ENCODE assay signal across 21 mouse cellular contexts in the genomic region with DNA sequence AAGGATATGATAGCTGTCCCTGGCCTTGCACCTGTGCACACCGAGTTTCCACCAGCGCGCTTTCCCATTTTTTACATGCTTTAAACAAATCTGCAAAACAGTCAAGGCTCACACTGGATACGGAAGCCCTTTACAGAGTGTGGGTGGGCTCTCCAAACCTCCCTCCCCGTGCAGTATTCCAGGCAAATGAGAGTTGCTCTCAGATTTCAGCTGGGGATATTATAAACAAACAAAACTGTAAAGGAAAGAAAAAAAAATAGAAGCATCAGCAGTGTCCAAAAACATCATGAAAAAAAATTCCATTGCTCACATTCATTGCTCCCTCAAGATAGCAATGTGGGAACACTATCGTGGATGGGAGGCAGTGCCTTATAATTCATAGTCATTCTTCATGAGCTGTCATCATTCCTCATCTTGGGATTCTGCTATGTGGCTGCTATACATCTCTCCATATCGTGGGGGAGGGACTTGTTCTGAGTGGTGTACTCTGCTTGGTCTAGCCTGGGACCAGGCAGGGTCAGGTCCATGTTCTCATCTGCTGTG.
DNase-seq lines count a peak whose midpoint lies in the region; ATAC-seq and TF ChIP-seq lines count a peak whose summit lies in the region.
"Had no signal": no experiment of that assay in that cellular context is flagged by ENCODE, and none has a peak within 500 bp of the region (broad histone marks: within the 10 kb centered on the region; RNA-seq: fewer than 3 reads in every experiment).

No protein-coding gene starts in this region.

- ATAC-seq in lung, embryonic 14.5 days (ENCODE audit: insufficient read depth): peak; percentile 93
- ATAC-seq: CD4-positive, CD25-positive, alpha-beta regulatory T cell, adult 4 months; forebrain, embryonic 15.5 days; hindbrain, embryonic 16.5 days had no signal

- no peak for TF ChIP-seq CTCF in lung, embryonic 14.5 days (IDR thresholded peaks at IDR 0.05; ENCODE audit: low read depth)

- WGBS in lung, embryonic 14.5 days: 34% methylated on average over 7 of the region's 7 CpGs

- H3K4me2 ChIP-seq in lung, embryonic 14.5 days: 0 out of 2 replicates have a peak overlapping the region, but pooled peaks have one; percentile 18
- H3K4me2 ChIP-seq: embryonic facial prominence, embryonic 12.5 days; forebrain, embryonic 15.5 days; heart, embryonic 13.5 days; hindbrain, embryonic 12.5 days had no signal

- H3K27ac ChIP-seq in lung, embryonic 14.5 days (ENCODE audit: low read depth): peak overlapping the region; percentile 58
- H3K27ac ChIP-seq: embryonic facial prominence, embryonic 12.5 days; forebrain, embryonic 15.5 days; heart, embryonic 13.5 days; hindbrain, embryonic 12.5 days had no signal

- no peaks in the 10 kb centered on the region for H3K9me3 ChIP-seq in lung, embryonic 14.5 days (ENCODE audit: low read depth, low read length)
- H3K9me3 ChIP-seq: embryonic facial prominence, embryonic 12.5 days; forebrain, embryonic 15.5 days; heart, embryonic 13.5 days; hindbrain, embryonic 12.5 days had no signal

- H3K27me3 ChIP-seq in lung, embryonic 14.5 days (ENCODE audit: insufficient read depth, low read length): no peaks in the 10 kb centered on the region
- H3K27me3 ChIP-seq: embryonic facial prominence, embryonic 12.5 days; forebrain, embryonic 15.5 days; heart, embryonic 13.5 days; hindbrain, embryonic 12.5 days had no signal

- H3K36me3 ChIP-seq in lung, embryonic 14.5 days (ENCODE audit: insufficient read depth): no peaks in the 10 kb centered on the region
- H3K36me3 ChIP-seq: embryonic facial prominence, embryonic 12.5 days; forebrain, embryonic 15.5 days; G1E; heart, embryonic 13.5 days; hindbrain, embryonic 12.5 days had no signal

- no peaks in the 10 kb centered on the region for H3K4me1 ChIP-seq in lung, embryonic 14.5 days (ENCODE audit: insufficient read depth)
- H3K4me1 ChIP-seq: embryonic facial prominence, embryonic 12.5 days; forebrain, embryonic 15.5 days; heart, embryonic 13.5 days; hindbrain, embryonic 12.5 days had no signal

- H3K4me3 ChIP-seq in lung, embryonic 14.5 days (ENCODE audit: low read depth, low read length): no peak overlapping the region
- H3K4me3 ChIP-seq: embryonic facial prominence, embryonic 12.5 days; forebrain, embryonic 15.5 days; heart, embryonic 13.5 days; hindbrain, embryonic 12.5 days had no signal

- peak; percentile 82 for DNase-seq in lung, embryonic 14.5 days
- no peak for DNase-seq in lung, adult 18-20 months
- peak; percentile 13 to 39 for DNase-seq in lung, postnatal 4 days
- no peak for DNase-seq in lung, postnatal 10 days
- peak; percentile 44 for DNase-seq in 3T3-L1 (ENCODE audit: low read depth, low spot score)
- DNase-seq in NIH3T3 (ENCODE audit: low read depth): peak; percentile 35
- no peak for DNase-seq in retina, postnatal 1 day
- DNase-seq: adrenal gland, postnatal 10 days; B cell, adult 2 months; cerebellum, adult 11-12 months; cerebellum, adult 9-10 months; cerebellum, postnatal 25 days; gastrocnemius, postnatal 25 days; heart, postnatal 4 days had no signal

- no peak overlapping the region for H3K9ac ChIP-seq in lung, embryonic 14.5 days
- H3K9ac ChIP-seq: embryonic facial prominence, embryonic 12.5 days; forebrain, embryonic 15.5 days; heart, embryonic 13.5 days; hindbrain, embryonic 12.5 days had no signal

Comparison
In these comparisons a context has a peak if more than half of its experiments do, and no peak if none do; other contexts are left out.
1. DNase-seq: peak in lung, embryonic 14.5 days (single experiment), lung, postnatal 4 days (2 of 2), 3T3-L1 (single experiment) and NIH3T3 (single experiment); none in lung, adult 18-20 months (0 of 2), lung, postnatal 10 days (single experiment) and retina, postnatal 1 day (single experiment).